Mouse (Mus musculus): Measurements from ENCODE around the gene Cldn7.
"Not testable (repeated sequence)": the region's sequence is repeated elsewhere in the genome, so short reads cannot be mapped to it uniquely, and the experiment has no call there.

Gene Cldn7

DNA sequence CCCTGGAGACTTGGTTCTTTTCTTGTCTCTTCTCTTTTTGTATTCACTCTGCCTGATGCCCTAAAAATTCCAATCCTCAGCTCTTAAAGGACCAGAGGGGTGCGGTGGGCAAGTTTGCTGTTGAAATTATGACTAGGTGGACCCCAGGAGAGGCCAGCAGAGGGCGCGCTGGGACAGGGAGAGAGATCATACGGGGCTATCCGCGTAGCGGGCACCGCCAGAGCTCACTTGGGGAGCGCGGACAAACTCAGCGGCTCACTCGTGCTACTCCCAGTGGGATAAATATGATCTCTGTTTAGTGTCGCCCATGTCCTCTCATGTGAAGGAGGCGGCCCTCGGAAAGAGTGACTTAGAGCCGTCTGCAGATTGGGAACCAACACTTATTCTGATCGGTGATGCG lies 30.4 kb upstream of the Cldn7 start:
- peak; percentile 94 for DNase-seq

DNA sequence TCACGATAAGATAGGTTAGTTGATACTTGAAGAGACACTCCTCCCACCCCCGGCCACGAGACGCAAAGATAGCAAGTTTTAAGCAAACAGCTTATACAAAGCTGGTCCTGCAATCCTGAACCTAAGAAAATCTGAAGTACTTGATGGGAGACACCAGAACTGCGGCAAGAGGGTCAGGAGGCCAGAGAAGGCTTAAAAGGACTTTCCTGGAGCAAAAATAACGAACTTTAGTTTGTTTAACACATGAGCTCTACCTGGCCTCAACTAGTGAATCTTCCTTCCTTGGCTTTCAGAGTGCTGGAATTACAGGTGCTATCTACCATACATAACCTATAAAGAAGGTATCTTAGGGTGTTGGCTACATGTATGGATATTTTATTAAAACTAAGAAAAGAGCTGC lies 29.9 kb upstream of the Cldn7 start:
- DNase-seq = no peak

GRCm38 (mm10) chr11:69935137-69935879 lies 29.3 kb upstream of the Cldn7 start, which contains the start of gene Ybx2:
Ybx2 (plus strand) TSS chr11:69935796.
- DNase-seq = peak; percentile 89

- DNase-seq = peak; percentile 46
These were observed 28.4 kb upstream of the Cldn7 start for GRCm38 (mm10) chr11:69936156-69936555.

DNA sequence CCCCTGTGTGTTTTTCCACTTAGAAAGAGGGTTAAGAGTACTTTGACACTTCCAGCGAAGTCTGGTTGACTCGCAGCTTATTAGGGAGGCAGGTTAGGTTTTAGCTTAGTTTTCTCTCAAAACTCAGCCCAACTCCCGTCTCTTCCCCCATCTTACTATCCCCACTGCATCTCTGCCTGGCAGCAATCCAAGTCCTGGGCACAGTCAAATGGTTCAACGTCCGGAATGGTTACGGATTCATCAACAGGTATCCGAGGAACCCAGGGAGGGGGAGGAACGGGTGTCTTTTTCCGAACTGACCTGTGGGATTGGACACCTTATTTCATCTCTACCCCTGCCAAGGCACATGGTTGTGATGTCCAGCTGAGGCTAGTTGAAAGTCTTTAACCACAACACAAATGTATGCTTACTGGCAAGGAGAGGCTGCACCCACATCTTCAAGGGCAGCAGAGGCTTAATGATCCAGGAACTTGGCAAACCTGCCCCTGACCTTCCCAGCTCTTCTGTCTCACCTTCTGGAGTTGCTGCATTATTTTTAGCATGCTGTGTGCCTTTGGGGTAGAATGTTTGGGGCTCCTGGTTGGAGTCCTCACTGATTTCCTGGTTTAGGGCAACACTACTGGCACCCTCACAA lies 27.7 kb upstream of the Cldn7 start:
- DNase-seq = no peak

- no peak for DNase-seq
These were observed 27.2 kb upstream of the Cldn7 start for GRCm38 (mm10) chr11:69937385-69937784.

- DNase-seq = no peak
These were observed 26.7 kb upstream of the Cldn7 start for GRCm38 (mm10) chr11:69937834-69938233.

DNA sequence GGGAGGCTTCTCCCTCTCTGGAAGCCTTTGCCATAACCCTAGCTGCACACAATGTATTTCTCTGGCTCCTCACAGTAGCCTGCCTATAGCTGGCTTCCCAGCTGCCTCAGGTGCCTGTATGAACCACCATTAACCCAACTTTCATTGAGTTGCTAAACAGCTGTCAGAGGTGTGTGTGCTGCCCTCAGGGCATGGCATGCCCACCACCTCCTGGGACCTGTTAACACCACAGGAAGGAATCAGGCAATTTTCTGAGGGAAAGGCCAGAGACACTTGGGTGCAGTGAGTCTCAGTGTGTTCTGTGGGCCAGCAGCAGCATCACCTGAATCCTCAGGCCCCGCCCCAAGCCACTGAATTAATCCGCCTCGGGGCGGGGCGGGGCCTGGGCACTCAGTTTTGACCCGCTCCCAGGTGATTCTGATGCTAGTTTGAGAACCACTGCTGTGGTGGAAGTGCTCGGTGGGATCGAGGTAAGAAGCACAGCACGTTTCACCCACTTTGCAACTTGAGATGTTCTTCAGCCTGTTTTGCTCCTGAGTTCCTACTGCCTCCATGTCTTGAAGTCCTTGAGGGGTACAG lies 26.1 kb upstream of the Cldn7 start:
- no peak for DNase-seq

DNA sequence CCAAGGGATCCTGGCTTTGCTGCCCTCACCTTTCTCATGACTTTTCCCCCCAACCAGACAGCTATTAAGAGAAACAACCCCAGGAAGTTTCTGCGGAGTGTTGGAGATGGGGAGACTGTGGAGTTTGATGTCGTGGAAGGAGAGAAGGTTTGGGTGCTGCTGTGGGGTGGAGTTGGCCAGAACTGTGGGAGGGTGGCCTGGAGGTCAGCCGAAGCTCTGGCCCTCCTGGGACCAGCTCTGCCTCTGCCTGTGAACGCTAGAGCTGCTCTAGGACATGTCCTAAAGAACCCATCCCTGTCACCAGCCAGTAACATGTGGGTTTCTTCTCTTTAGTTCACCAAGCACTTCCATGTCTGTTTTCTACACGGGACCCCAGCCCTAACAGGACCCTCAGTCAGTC lies 25.4 kb upstream of the Cldn7 start:
- no peak for DNase-seq

GRCm38 (mm10) chr11:69939731-69940130 lies 24.8 kb upstream of the Cldn7 start:
- no peak for DNase-seq

DNA sequence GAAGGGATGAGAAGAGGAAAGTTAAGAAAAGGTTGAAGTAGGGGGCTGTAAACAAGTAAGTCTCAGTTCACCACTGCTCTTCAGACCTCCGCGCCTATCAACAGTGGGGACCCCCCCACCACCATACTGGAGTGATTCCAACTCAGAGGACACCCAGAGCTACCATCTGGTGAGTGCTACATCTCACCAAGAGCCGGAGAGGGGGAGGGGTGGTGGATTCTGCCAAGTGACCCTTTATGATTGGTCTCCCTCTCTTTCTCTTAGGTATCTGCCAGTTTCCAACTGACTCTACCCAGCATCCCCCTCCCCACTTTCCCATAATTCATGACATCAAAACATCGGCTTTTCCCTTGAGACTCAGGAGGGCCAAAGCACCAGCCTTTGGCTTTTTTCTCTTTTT lies 23.6 kb upstream of the Cldn7 start:
- DNase-seq = no peak

DNA sequence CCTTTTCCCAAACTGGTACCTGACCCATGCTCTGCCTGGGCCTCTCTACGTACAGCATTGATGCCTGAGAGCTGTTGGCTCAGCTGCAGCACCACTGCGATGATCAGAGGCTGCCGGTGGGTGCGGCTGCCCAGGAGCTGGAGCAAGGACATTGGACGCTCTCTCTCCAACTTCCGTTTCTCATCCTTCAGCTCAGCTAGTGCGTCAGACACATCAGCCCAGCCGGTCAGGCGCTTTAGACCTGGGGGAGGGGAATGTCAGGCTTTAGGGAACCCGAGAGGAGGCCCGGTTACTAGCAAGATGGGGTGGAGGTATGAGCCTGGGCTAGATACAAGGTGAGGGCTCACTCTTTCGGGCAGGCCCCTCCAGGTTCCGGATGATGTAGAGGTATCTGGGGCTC lies 19.4 kb upstream of the Cldn7 start:
- no peak for DNase-seq

GRCm38 (mm10) chr11:69945997-69946891 lies 18.3 kb upstream of the Cldn7 start:
- no peak for DNase-seq

DNA sequence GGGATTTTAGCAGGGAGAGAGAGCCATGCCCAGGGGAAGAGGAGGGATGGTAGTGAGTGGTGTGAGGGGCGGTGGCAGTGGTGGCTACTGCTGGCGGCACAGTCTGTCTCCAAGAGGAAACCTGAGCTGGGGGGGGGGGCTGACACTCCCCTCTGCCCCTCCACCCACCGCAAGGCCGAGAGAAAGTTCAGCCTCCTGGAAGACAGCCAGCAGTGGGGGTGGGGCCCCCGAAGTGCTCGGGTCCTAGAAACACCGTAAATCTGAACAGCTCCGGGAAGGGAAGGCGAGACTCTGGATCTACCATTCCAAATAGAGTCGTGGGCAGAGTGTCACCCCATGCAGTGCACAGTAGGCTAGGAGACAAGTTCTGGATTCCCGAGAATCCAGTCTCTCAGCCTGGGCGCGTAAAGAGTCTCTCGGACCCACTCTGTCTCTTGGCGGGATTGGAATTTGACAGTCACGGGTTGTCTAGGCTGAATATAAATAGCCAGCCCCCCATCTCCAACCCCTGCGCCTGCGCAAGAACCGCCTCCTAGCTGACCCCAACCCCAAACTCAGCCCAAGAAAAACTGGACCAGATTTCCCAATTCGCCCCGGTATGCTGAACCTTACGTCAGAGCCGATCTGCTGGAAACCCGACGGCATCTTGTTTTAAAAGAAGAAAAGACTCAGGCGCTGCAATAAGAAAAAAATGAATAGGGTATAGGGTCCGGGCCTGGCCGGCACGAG lies 17.1 kb upstream of the Cldn7 start:
- no peak for DNase-seq

- peak; percentile 91 for DNase-seq
These were observed 16.4 kb upstream of the Cldn7 start, which contains the start of gene Slc2a4 for GRCm38 (mm10) chr11:69948066-69948762. Slc2a4 (minus strand) TSS chr11:69948188.

DNA sequence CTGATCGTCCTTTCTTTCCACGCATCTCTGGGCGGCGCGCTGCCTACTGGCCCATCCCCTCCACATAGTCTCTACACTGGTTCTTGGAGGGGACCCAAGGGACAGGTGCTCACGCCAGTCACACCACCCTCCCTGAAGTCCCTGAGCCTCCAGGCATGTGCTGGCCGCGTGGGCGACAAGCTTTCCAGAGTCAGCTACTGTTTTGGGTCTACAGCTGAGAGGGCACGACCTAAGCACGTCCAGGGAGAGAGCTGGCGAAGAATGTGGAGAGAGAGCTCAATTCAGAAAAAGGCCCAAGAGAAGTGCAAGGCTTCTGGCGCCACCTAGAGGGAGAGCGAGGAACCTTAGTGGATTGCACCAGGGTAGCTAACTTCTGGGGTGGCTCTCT lies 15.8 kb upstream of the Cldn7 start:
- DNase-seq = peak; percentile 95

DNA sequence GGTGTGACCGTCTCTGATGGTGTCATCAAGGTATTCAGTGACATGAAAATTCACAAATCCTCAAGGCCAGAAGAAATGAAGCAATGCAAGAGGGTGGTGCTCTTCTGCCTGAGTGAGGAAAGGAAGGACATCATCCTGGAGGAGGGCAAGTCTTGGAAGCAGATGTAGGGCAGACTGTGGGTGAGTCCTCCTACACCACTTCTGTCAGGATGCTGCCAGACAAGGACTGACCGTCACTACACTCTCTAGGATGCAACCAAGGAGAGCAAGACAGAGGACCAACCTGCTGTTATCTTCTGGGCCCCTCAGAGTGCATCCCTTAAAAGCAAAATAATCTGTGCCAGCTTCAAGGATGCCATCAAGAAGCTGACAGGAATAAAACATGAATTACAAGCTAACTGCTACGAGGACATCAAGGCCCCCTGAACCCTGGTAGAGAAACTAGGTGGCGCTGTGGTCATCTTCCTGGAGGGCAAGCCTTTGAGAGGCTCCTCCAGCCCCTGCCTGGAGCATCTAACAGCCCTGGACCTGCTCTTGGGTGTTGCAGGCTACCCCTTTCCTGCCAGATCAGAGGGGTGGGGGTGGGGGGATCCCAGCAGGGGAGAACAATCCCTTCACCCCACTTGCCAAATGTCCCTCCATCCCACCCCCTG lies 13.6 kb upstream of the Cldn7 start:
- DNase-seq = no peak

DNA sequence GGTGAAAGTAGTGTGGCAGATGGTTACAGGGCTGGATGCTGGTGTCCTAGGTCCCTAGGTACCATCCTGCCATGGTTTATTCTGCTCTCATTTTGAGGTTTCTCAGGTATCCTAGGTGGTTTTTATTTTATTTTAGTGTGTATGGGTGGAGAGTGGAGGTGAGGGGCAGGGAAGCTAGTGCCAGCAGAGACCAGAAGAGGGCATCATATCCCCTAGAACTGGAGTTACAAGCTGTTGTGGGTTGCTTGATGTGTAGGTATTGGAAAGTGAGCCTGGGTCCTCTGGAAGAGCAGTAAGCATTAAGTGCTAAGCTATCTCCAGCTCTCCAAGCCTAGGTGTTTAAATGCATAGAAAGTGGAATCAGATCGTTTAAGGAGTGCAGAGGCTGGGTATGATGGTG lies 12.3 kb upstream of the Cldn7 start:
- DNase-seq = no peak

- DNase-seq = no peak
These were observed 11.2 kb upstream of the Cldn7 start for GRCm38 (mm10) chr11:69953267-69953915.

GRCm38 (mm10) chr11:69955618-69956017 lies 9.0 kb upstream of the Cldn7 start:
- DNase-seq = not testable (repeated sequence)

- DNase-seq = no peak
These were observed 8.4 kb upstream of the Cldn7 start for GRCm38 (mm10) chr11:69956218-69956617.
